Mouse (Mus musculus) gastrocnemius, adult 2 months (tissue): Measurements from ENCODE around the gene Mettl21e. TPM values are rescaled to one million over a fixed set of nuclear protein-coding genes. Genes with fewer than 3 reads are reported as not detected.
"Not testable (repeated sequence)": the region's sequence is repeated elsewhere in the genome, so short reads cannot be mapped to it uniquely, and the experiment has no call there.

Source experiments
- DNase-seq: peaks from one replicate; pipeline ENCODE4 v3.0.0; 2022
- H3K27ac ChIP-seq: fragments of 200-600 bp; 2 replicates; pipeline ENCODE4 v1.8.1; 2022; ENCODE audit warnings: mild to moderate bottlenecking
- H3K4me3 ChIP-seq: fragments of 200-600 bp; 2 replicates; pipeline ENCODE4 v1.8.1; 2022; ENCODE audit warnings: mild to moderate bottlenecking, moderate library complexity
- CTCF ChIP-seq: fragments of 200-600 bp; IDR thresholded peaks from 2 replicates; pipeline ENCODE4 v1.8.1; 2022; ENCODE audit warnings: antibody characterized with exemption, mild to moderate bottlenecking, moderate library complexity
- intact Hi-C: fragments of 180-260 bp; cut with DNase I; formaldehyde crosslinking; loops from one replicate; pipeline ENCODE4 v1.15.1; 2025
- long read RNA-seq, 2 experiments: library from polyadenylated mRNA; stranded (forward); transcript quantifications; one replicate each; pipeline ENCODE4 v2.0.0; 2021
- total RNA-seq, 2 experiments: library from RNA; stranded (reverse); gene quantifications; 2 replicates each; pipeline ENCODE4 v1.2.3; 2021

The Mettl21e gene
- total RNA-seq = 10 to 100 TPM; 16.1 to 26.2 TPM
- long read RNA-seq, experiment 1, transcript Mettl21e-201 (5 exons, 3,211 nt) = major isoform, 29 of 41 reads
- long read RNA-seq, experiment 1, partial matches to known transcripts = 2 of 41 reads
- long read RNA-seq, experiment 1, other reads (novel, unspliced or antisense) = 10 of 41 reads
- long read RNA-seq, experiment 2, transcript Mettl21e-201 (5 exons, 3,211 nt) = major isoform, 27 of 35 reads
- long read RNA-seq, experiment 2, partial matches to known transcripts = 0 of 35 reads
- long read RNA-seq, experiment 2, other reads (novel, unspliced or antisense) = 8 of 35 reads

GRCm38 (mm10) chr1:44218876-44219275 lies at the start of gene Mettl21e:
TSS of gene Mettl21e (minus strand) at chr1:44218961.
- DNase-seq = peak; percentile 33
- Histone ChIP-seq H3K4me3 (peak within 1 kb of the TSS; percentile 57), H3K27ac (peak within 1 kb of the TSS; percentile 86)
- intact Hi-C loops = no loop called here
- no peak for TF ChIP-seq CTCF

GRCm38 (mm10) chr1:44240440-44240839 lies 21.7 kb upstream of the Mettl21e start:
- intact Hi-C loops, H3K4me3 ChIP-seq, DNase-seq, H3K27ac ChIP-seq: not testable (repeated sequence)

- Histone ChIP-seq H3K27ac (no peak overlapping the region), H3K4me3 (no peak overlapping the region)
- intact Hi-C loops = loop anchor here (10.0 kb wide), 1 partner anchor 1075 kb away; the partner anchor contains the start of gene Col3a1
- no peak for TF ChIP-seq CTCF
- DNase-seq = no peak
Measured at GRCm38 (mm10) chr1:44239969-44240368, 21.2 kb upstream of the Mettl21e start.

- Histone ChIP-seq H3K27ac (no peak overlapping the region), H3K4me3 (no peak overlapping the region)
- peak; percentile 45 for TF ChIP-seq CTCF
- intact Hi-C loops = loop anchor here (10.0 kb wide), 1 partner anchor 1077 kb away; the partner anchor contains the start of gene Col3a1
- DNase-seq = no peak
Measured at GRCm38 (mm10) chr1:44237305-44237704, 18.5 kb upstream of the Mettl21e start.

- no peak overlapping the region for H3K27ac ChIP-seq
- intact Hi-C loops = loop anchor here (10.0 kb wide), 1 partner anchor 1079 kb away; the partner anchor contains the start of gene Col3a1
- H3K4me3 ChIP-seq = no peak overlapping the region
- DNase-seq = no peak
- no peak for TF ChIP-seq CTCF
Measured at GRCm38 (mm10) chr1:44235311-44235710, 16.6 kb upstream of the Mettl21e start.

- H3K4me3 ChIP-seq, DNase-seq, H3K27ac ChIP-seq: not testable (repeated sequence)
- intact Hi-C loops = loop anchor here (10.0 kb wide), 1 partner anchor 1080 kb away; the partner anchor contains the start of gene Col3a1
Measured at GRCm38 (mm10) chr1:44234531-44234930, 15.8 kb upstream of the Mettl21e start.

- Histone ChIP-seq H3K27ac (no peak overlapping the region), H3K4me3 (no peak overlapping the region)
- intact Hi-C loops = loop anchor here (5.0 to 10.0 kb wide), 2 partner anchors 204 to 513 kb away; partner anchors contain the start of gene Mettl21c
- DNase-seq = no peak
- TF ChIP-seq CTCF = peak; percentile 78
Measured at GRCm38 (mm10) chr1:44229044-44229443, 10.3 kb upstream of the Mettl21e start.

- peak overlapping the region; percentile 86 for H3K27ac ChIP-seq
- peak overlapping the region; percentile 57 for H3K4me3 ChIP-seq
- no peak for TF ChIP-seq CTCF
- intact Hi-C loops = no loop called here
- DNase-seq = peak; percentile 75
Measured at GRCm38 (mm10) chr1:44217118-44217517, 1.6 kb downstream of the Mettl21e start.

- Histone ChIP-seq H3K27ac (peak overlapping the region; percentile 86), H3K4me3 (peak overlapping the region; percentile 57)
- peak; percentile 49 for DNase-seq
- intact Hi-C loops = loop anchor here (1.0 kb wide), 1 partner anchor 17 kb away; no protein-coding TSS in a partner anchor
- no peak for TF ChIP-seq CTCF
Measured at GRCm38 (mm10) chr1:44216352-44217116, 2.2 kb downstream of the Mettl21e start.

- Histone ChIP-seq H3K4me3 (no peak overlapping the region), H3K27ac (no peak overlapping the region)
- intact Hi-C loops = no loop called here
- DNase-seq = no peak
- TF ChIP-seq CTCF = no peak
Measured at GRCm38 (mm10) chr1:44214443-44214842, 4.3 kb downstream of the Mettl21e start.

GRCm38 (mm10) chr1:44202876-44203275 lies 15.9 kb downstream of the Mettl21e start:
- no peak overlapping the region for H3K27ac ChIP-seq
- intact Hi-C loops = no loop called here
- DNase-seq = no peak
- no peak overlapping the region for H3K4me3 ChIP-seq
- TF ChIP-seq CTCF = no peak

GRCm38 (mm10) chr1:44198273-44199171 lies 20.2 kb downstream of the Mettl21e start:
- TF ChIP-seq CTCF = no peak
- peak overlapping the region; percentile 76 for H3K4me3 ChIP-seq
- DNase-seq = peak; percentile 78
- H3K27ac ChIP-seq = peak overlapping the region; percentile 91
- intact Hi-C loops = loop anchor here (1.0 kb wide), 1 partner anchor 18 kb away; no protein-coding TSS in a partner anchor
